In genomic region chr16:21845800-21846671, GRCm38 (mm10) we compare ENCODE assay signal across 8 mouse cellular contexts. TPM values are rescaled to one million over a fixed set of nuclear protein-coding genes. Genes with fewer than 3 reads are reported as not detected.
DNase-seq lines count a peak whose midpoint lies in the region; ATAC-seq and TF ChIP-seq lines count a peak whose summit lies in the region.

No protein-coding gene starts in this region.

- no peaks in the 10 kb centered on the region for H3K27me3 ChIP-seq in forebrain, postnatal 0 days (ENCODE audit: insufficient read depth, low read length)
- H3K27me3 ChIP-seq in hindbrain, embryonic 13.5 days, result no peaks in the 10 kb centered on the region

- peak overlapping the region; percentile 90 for H3K27ac ChIP-seq in forebrain, postnatal 0 days (ENCODE audit: low read depth, low read length)
- H3K27ac ChIP-seq in hindbrain, embryonic 13.5 days, result peak overlapping the region; percentile 93

- no peaks in the 10 kb centered on the region for H3K4me1 ChIP-seq in forebrain, postnatal 0 days (ENCODE audit: insufficient read depth)
- H3K4me1 ChIP-seq in hindbrain, embryonic 13.5 days (replicated peaks), result peaks cover 28% of the 10 kb centered on the region

- H3K9ac ChIP-seq in forebrain, postnatal 0 days, result peak overlapping the region; percentile 68
- peak overlapping the region; percentile 83 for H3K9ac ChIP-seq in hindbrain, embryonic 13.5 days

- WGBS in forebrain, postnatal 0 days, result under 1% methylated on average over 16 of the region's 16 CpGs
- 0% methylated on average over 16 of the region's 16 CpGs for WGBS in hindbrain, embryonic 13.5 days

- peak; percentile 24 for DNase-seq in gastrocnemius, adult 18-20 months (ENCODE audit: low spot score)
- no peak for DNase-seq in gastrocnemius, adult 8-10 months (ENCODE audit: low spot score in 2 of 2)
- peak; percentile 87 for DNase-seq in cerebellum, adult 11-12 months
- DNase-seq in forebrain, postnatal 0 days, result peak; percentile 90
- DNase-seq in left cerebral cortex, adult 11 months (ENCODE audit: low spot score), result peak; percentile 79
- peak; percentile 77 for DNase-seq in lung, postnatal 25 days (ENCODE audit: low spot score)
- DNase-seq in right cerebral cortex, postnatal 36 days (ENCODE audit: low spot score in 2 of 2), result peak; percentile 59 to 85

- no peak for TF ChIP-seq CTCF in forebrain, postnatal 0 days (IDR thresholded peaks at IDR 0.05; ENCODE audit: low read depth)

- H3K36me3 ChIP-seq in forebrain, postnatal 0 days (ENCODE audit: insufficient read depth), result no peaks in the 10 kb centered on the region
- H3K36me3 ChIP-seq in hindbrain, embryonic 13.5 days, result no peaks in the 10 kb centered on the region

- no peaks in the 10 kb centered on the region for H3K9me3 ChIP-seq in forebrain, postnatal 0 days (ENCODE audit: low read length)
- no peaks in the 10 kb centered on the region for H3K9me3 ChIP-seq in hindbrain, embryonic 13.5 days

- H3K4me2 ChIP-seq in forebrain, postnatal 0 days (ENCODE audit: low read depth), result peak overlapping the region; percentile 70
- peak overlapping the region; percentile 63 for H3K4me2 ChIP-seq in hindbrain, embryonic 13.5 days

- peak overlapping the region; percentile 52 for H3K4me3 ChIP-seq in forebrain, postnatal 0 days (ENCODE audit: low read depth, low read length)
- H3K4me3 ChIP-seq in hindbrain, embryonic 13.5 days, result peak overlapping the region; percentile 57

- ATAC-seq in forebrain, postnatal 0 days, result peak; percentile 100
- peak; percentile 99 for ATAC-seq in hindbrain, embryonic 13.5 days (ENCODE audit: low FRiP score)

RNA-seq across cellular contexts. Expression of gene Map3k13, which starts 51.9 kb away (rescaled TPM):
- under 1 TPM; 0.59 to 0.64 TPM for total RNA-seq in gastrocnemius, adult 18-20 months (2021)
- under 1 TPM; 0.56 to 0.75 (median 0.61) TPM for total RNA-seq in gastrocnemius, adult 8-10 months (2022)
- total RNA-seq in forebrain, postnatal 0 days (2014; rRNA removed), result 7.0 and 8.7 TPM in 2 replicates
- polyA plus RNA-seq in forebrain, postnatal 0 days (2015; fragmentation: Nextera tagmentation; extraction: Ambion mirVana), result 1.3 and 3.0 TPM in 2 replicates
- 7.9 and 8.2 TPM in 2 replicates for polyA plus RNA-seq in hindbrain, embryonic 13.5 days (2015; fragmentation: Nextera tagmentation; extraction: Ambion mirVana)

RNA-seq across cellular contexts. Expression of gene Ehhadh, which starts 58.4 kb away (rescaled TPM):
- 1 to 10 TPM; 6.1 to 7.6 TPM for total RNA-seq in gastrocnemius, adult 18-20 months (2021)
- 1 to 10 TPM; 6.1 to 8.3 (median 7.1) TPM for total RNA-seq in gastrocnemius, adult 8-10 months (2022)
- 1.6 and 1.9 TPM in 2 replicates for total RNA-seq in forebrain, postnatal 0 days (2014; rRNA removed)
- polyA plus RNA-seq in forebrain, postnatal 0 days (2015; fragmentation: Nextera tagmentation; extraction: Ambion mirVana), result 1.3 and 1.4 TPM in 2 replicates
- polyA plus RNA-seq in hindbrain, embryonic 13.5 days (2015; fragmentation: Nextera tagmentation; extraction: Ambion mirVana), result 1.3 TPM in 2 replicates

Comparison
In these comparisons a context has a peak if more than half of its experiments do, and no peak if none do; other contexts are left out.
1. DNase-seq: peak in gastrocnemius, adult 18-20 months (single experiment), cerebellum, adult 11-12 months (single experiment), forebrain, postnatal 0 days (single experiment), left cerebral cortex, adult 11 months (single experiment), lung, postnatal 25 days (single experiment) and right cerebral cortex, postnatal 36 days (2 of 2); none in gastrocnemius, adult 8-10 months (0 of 2).